Mouse (Mus musculus) gastrocnemius, adult 18-20 months (tissue): ENCODE data around the gene Rimbp2. TPM values are rescaled to one million over a fixed set of nuclear protein-coding genes. Genes with fewer than 3 reads are reported as not detected.

Experiments
- DNase-seq: peaks from one replicate; pipeline ENCODE4 v3.0.0; 2021; ENCODE audit warnings: low spot score
- total RNA-seq, 2 experiments: library from RNA; stranded (reverse); gene quantifications; 2 replicates each; pipeline ENCODE4 v1.2.3; 2021

The Rimbp2 gene
- total RNA-seq, 2 experiments from 2014 or later: not detected

GRCm38 (mm10) chr5:128935359-128935899 is 17.9 kb downstream of the Rimbp2 start:
- DNase-seq: no peak

GRCm38 (mm10) chr5:128932776-128933175 is 20.5 kb downstream of the Rimbp2 start:
- no peak for DNase-seq

GRCm38 (mm10) chr5:128925073-128925472 is 28.2 kb downstream of the Rimbp2 start:
- no peak for DNase-seq

GRCm38 (mm10) chr5:128920112-128920511 is 33.2 kb downstream of the Rimbp2 start:
- no peak for DNase-seq

DNA sequence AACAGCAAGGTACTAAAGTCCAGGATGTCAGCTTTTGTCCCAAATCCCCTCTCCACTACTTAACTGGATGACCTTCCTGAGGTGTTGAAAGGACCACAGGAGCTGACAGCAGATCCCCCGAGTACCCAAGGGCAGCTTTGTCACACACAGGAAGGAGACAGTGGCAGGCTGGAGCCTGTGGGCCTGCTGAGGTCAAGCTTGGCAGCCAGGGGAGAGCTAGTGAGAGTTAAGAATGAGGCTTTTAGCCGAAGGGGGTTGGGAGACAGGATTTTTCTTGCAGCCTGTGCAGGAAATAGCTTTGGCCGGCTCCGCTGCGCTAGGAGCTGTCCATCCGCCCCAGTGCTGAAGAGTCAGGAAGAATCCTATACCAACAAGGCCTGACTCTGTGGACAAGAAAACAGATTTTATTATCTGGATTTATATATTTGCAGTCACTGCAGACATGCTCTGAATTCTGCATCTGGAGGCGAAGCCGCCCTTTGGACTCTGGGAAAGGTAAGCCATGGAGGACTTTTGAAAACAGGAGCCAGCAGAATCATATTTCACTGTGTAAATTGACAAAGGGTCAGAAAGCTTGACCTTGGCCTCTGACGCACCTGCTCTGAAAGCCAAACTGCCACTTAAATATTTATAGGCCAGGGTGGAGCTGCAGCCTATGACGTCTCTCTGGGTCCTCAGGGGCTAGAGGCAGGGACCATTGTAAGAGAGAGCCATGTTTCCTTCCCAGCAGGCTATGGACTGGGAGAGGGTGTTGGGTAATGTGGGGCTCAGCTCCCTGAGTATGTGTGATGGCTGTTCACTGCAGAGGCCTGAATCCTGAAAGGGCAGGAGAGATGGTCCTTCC is 35.9 kb downstream of the Rimbp2 start:
- no peak for DNase-seq

DNA sequence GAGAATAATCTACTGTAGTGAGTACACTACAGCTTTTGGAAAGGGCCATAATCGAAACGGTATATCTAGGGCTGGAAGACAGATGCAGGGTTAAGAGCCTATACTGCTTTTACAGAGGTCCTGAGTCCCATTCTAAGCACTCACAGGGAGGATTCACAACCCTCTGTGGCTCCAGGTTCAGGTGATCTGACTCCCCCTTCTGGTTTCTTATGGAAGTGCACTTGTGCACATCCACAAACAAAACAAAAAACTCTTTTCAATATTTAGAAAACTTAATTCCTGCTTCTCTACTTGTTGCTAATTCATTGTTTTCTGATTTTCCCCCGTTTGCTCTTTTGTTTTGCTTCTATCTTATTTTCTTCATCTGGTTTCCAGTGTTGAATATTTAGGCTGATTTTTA is 39.5 kb downstream of the Rimbp2 start:
- DNase-seq: no peak

GRCm38 (mm10) chr5:128912374-128912773 is 40.9 kb downstream of the Rimbp2 start:
- no peak for DNase-seq

- DNase-seq: no peak
Measured at GRCm38 (mm10) chr5:128911593-128911992, 41.7 kb downstream of the Rimbp2 start.

DNA sequence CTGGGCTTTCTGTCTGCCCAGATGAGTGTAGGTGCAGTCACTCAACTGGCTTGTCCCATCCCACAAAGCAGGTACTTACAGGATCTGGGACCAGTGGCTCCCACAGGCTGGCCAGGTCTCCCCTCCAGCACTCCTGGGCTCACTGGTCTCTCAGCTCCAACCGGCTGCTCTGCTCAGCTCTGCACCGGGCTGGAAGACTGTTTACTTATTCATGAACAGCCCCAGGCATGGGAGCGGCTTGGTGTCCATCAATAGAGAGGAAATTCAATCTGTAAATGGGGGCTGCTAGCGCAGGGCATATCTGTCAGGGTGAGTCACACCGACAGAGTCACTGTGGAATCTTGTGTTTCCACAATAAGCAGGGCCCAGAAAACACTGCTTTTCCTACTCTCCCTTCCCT is 49.2 kb downstream of the Rimbp2 start:
- DNase-seq: no peak

DNA sequence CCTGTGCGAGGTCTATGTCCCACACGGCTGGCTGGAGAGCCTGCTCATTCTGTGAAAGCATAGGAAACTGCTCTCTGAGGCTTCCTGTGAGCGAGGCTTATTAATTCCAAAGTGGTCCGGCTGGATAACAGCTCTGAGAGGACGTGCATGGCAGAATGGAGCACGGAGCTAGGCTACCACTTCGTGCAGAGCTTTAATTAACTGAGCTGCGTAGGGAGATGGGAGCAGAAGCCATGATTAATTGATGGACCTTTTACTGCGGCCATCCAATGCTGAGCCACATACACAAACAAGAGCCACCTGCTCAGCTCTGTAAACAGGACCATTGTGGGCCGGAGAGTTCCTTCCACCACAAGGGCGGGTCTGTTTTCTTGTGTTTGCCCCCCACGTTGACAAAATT is 50.2 kb downstream of the Rimbp2 start:
- no peak for DNase-seq

DNA sequence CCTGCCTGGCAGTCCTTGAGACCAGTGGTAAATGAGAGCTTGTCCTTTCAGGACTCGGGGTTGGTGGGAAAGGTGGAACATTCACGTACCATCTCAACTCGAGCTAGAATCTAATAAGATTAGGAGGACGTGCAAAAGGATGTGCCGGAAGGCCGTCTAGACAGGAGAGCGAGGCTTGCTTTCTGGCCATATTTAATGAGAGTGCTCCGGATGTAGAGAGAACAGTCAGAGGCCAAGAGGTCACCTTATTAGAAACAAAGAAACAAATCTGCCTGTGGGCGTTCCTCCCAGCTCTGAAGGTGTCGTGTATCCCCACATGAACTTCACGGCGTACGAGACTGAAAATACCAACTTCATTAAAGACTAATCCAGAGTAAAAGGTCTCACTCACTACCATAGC is 53.3 kb downstream of the Rimbp2 start:
- DNase-seq: no peak

GRCm38 (mm10) chr5:128894921-128895320 is 58.4 kb downstream of the Rimbp2 start:
- no peak for DNase-seq

- DNase-seq: no peak
Measured at GRCm38 (mm10) chr5:128887546-128887945, 65.7 kb downstream of the Rimbp2 start.

DNA sequence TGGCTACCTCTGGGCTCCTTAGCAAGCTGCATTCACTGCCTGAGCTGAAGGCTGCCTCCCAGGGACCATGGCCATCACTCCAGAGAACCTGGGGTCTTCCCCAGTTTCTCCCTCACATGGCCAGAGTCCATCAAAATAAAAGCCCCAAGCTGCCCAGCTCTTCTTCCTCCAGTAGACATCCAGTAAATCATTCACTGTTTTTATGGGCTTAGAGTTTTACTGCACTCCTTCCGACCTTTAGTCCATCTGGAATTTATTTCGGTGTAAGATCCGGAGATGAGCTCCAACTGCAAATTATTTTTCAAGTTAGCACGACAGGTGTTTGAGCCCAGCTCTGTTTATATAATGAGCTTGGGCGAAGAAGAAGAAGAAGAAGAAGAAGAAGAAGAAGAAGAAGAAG is 69.0 kb downstream of the Rimbp2 start:
- DNase-seq: no peak

DNA sequence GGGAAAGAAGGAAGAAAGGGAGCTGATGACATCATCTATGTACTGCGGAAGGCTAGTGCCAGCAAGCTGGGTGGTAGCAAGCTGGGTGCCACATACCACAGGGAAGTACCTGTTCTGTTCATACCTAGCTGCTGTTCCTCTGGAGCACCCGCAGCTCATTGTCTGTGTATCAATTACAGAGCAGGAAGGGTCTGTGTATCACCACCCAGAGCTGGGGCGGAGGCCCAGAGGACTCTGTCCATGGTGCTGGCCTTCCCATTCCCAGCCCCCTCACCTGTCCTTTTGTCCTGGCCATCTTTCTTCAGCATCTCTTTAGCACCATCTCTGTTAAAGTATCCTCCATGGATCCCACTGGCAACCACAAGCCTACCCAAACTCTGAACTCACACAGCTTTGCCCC is 74.2 kb downstream of the Rimbp2 start:
- DNase-seq: no peak

DNA sequence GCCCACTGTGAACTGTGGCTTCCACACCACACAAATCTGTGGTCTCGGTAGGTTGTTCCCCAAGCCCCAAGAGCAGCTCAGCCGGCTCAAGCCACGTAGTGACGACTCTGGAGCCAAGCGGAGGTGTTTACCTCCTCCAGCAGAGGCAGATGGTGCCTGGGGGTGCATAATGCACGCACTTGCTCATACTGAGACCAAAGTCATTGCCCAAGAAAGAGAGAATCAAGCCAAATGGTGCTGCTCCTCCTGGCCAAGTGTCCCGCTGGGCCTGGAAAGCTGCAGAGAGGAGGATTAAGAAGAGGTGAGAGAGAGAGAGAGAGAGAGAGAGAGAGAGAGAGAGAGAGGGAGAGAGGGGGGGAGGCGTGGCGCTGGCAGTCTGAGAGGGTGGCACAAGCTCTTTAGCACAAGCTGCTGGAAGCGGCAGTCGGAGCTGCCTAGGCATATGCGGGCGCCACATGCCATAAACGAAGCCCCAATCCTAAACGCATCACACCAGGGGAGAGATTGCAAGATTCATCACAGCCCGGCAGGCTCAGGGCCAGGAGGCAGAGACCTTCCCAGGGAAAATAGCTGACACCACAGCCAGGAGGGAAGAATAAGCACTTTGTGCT is 75.8 kb downstream of the Rimbp2 start:
- no peak for DNase-seq

GRCm38 (mm10) chr5:128871706-128872105 is 81.6 kb downstream of the Rimbp2 start:
- no peak for DNase-seq

DNA sequence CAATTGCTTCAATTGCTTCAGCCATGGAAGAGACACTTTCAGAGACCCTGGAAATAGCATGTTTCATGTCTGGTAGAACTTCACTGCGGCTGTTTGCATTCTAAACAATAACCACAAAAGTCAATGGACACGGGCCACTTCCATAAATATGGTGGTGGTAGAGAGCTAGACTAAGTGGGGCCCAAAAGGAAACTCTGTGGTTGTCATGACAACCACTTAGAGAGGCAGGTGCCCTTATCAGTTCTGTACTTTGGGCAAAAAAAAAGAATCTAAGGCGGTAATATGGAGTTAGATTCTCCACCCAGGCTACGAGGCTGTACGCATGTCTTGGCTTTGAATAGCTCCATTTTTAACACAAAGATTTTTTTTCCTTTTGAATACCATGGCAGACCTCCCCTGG is 86.5 kb downstream of the Rimbp2 start:
- DNase-seq: no peak

DNA sequence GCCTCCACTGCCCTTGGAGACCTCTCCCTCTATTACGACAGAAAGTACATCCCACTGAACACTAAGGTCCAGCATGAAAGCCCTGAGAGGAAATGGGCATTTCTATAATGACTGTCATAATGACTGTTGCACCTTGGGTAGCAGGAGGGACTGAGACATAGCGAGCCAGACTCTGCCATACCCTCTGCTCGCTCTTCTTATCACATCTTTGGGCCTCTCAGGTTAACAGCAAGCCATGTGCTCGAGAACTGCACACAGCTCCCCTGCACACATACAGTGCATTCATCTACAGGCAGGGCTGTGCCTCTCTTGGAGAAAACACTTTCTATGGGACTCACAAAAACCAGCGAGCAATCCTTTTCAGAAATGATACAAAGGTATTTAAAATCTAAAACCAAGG is 87.0 kb downstream of the Rimbp2 start:
- DNase-seq: no peak

GRCm38 (mm10) chr5:128863497-128863896 is 89.8 kb downstream of the Rimbp2 start:
- no peak for DNase-seq

GRCm38 (mm10) chr5:128860907-128861306 is 92.4 kb downstream of the Rimbp2 start:
- DNase-seq: no peak

- no peak for DNase-seq
Measured at GRCm38 (mm10) chr5:128852791-128853190, 100.5 kb downstream of the Rimbp2 start.

- no peak for DNase-seq
Measured at GRCm38 (mm10) chr5:128847806-128848205, 105.5 kb downstream of the Rimbp2 start.
